Mouse (Mus musculus) myocyte (in vitro differentiated cells): ENCODE data around the gene Vps54. TPM values are rescaled to one million over a fixed set of nuclear protein-coding genes. Genes with fewer than 3 reads are reported as not detected.

Experiments
- H3K27me3 ChIP-seq: one replicate; pipeline ENCODE4 v1.6.1; 2011; ENCODE audit not compliant: control insufficient read depth, insufficient read depth, insufficient read length
- H3K36me3 ChIP-seq: one replicate; pipeline ENCODE4 v1.6.1; 2011; ENCODE audit not compliant: control insufficient read depth, insufficient read depth
- H3K4me2 ChIP-seq: one replicate; pipeline ENCODE4 v1.6.1; 2011; ENCODE audit warnings: low read depth, control low read depth
- H3K4me3 ChIP-seq: one replicate; pipeline ENCODE4 v1.5.1; 2011; ENCODE audit warnings: mild to moderate bottlenecking, control low read depth, moderate library complexity
- H3K79me2 ChIP-seq: one replicate; pipeline ENCODE4 v1.6.1; 2011; ENCODE audit not compliant: control insufficient read depth, insufficient read depth
- H3ac ChIP-seq: one replicate; pipeline ENCODE4 v1.6.1; 2011; ENCODE audit not compliant: control insufficient read depth, insufficient read length
- CEBPB ChIP-seq: IDR thresholded peaks from 2 replicates; pipeline ENCODE4 v1.6.1; 2011; ENCODE audit warnings: mild to moderate bottlenecking, moderate library complexity; ENCODE audit not compliant: poor library complexity, insufficient read depth, severe bottlenecking
- E2F4 ChIP-seq: IDR thresholded peaks from one replicate; pipeline ENCODE4 v1.6.1; 2011; ENCODE audit warnings: mild to moderate bottlenecking, control low read depth, moderate library complexity; ENCODE audit not compliant: insufficient read depth
- MAX ChIP-seq: IDR thresholded peaks from one replicate; pipeline ENCODE4 v1.6.1; 2011; ENCODE audit warnings: low read depth, mild to moderate bottlenecking, control low read depth
- MYOD1 ChIP-seq, 3 experiments: IDR thresholded peaks; one replicate each; pipeline ENCODE4 v1.6.1; 2011; ENCODE audit warnings: control low read depth in 2 of 3, low read depth in 2 of 3, mild to moderate bottlenecking in 2 of 3, moderate library complexity in 1 of 3; ENCODE audit not compliant: insufficient read length in 2 of 3, control insufficient read depth in 1 of 3
- MYOG ChIP-seq, 3 experiments: IDR thresholded peaks; one replicate each; pipeline ENCODE4 v1.6.1; 2011; ENCODE audit warnings: control low read depth in 2 of 3, low read depth in 2 of 3, mild to moderate bottlenecking in 2 of 3; ENCODE audit not compliant: insufficient read length in 2 of 3, control insufficient read depth in 1 of 3, insufficient read depth in 1 of 3
- POLR2A ChIP-seq: IDR thresholded peaks from one replicate; pipeline ENCODE4 v1.6.1; 2011; ENCODE audit warnings: low read depth, mild to moderate bottlenecking, control low read depth, moderate library complexity; ENCODE audit not compliant: insufficient read length
- POLR2AphosphoS2 ChIP-seq: IDR thresholded peaks from one replicate; pipeline ENCODE4 v1.6.1; 2011; ENCODE audit warnings: low read depth, control low read depth; ENCODE audit not compliant: insufficient read length
- REST ChIP-seq: IDR thresholded peaks from one replicate; pipeline ENCODE4 v1.6.1; 2011; ENCODE audit warnings: mild to moderate bottlenecking, control low read depth, moderate library complexity; ENCODE audit not compliant: insufficient read depth, insufficient read length
- SRF ChIP-seq: IDR thresholded peaks from one replicate; pipeline ENCODE4 v1.6.1; 2011; ENCODE audit warnings: low read depth; ENCODE audit not compliant: control insufficient read depth, insufficient read length
- TCF12 ChIP-seq: IDR thresholded peaks from one replicate; pipeline ENCODE4 v1.6.1; 2011; ENCODE audit warnings: mild to moderate bottlenecking, control low read depth; ENCODE audit not compliant: poor library complexity, insufficient read depth, severe bottlenecking
- TCF3 ChIP-seq: IDR thresholded peaks from one replicate; pipeline ENCODE4 v1.6.1; 2011; ENCODE audit warnings: low read depth, control low read depth; ENCODE audit not compliant: insufficient read length
- USF1 ChIP-seq: IDR thresholded peaks from one replicate; pipeline ENCODE4 v1.6.1; 2011; ENCODE audit warnings: low read depth, mild to moderate bottlenecking, control low read depth, moderate library complexity
- polyA plus RNA-seq: library from polyadenylated mRNA; unstranded; fragments of >200 nt; fragmentation: generic; extraction: Trizol; gene quantifications from one replicate; pipeline ENCODE4 v1.2.1, GENCODE M21; 2012; ENCODE audit warnings: missing spikeins

Vps54 gene
- polyA plus RNA-seq, 1 experiment, result 4.1 TPM

GRCm38 (mm10) chr11:21223539-21223938 lies 15.5 kb upstream of the Vps54 start:
- no peaks in the 10 kb centered on the region for H3K27me3 ChIP-seq
- TF ChIP-seq MAX (no peak), E2F4 (no peak), USF1 (no peak), REST (no peak), POLR2AphosphoS2 (no peak), MYOD1 (IDR thresholded peaks at IDR 0.05; ENCODE audit: control insufficient read depth in 1 of 3, insufficient read length in 2 of 3, low read depth in 2 of 3) (no peak), POLR2A (no peak), MYOG (IDR thresholded peaks at IDR 0.05; ENCODE audit: control insufficient read depth in 1 of 3, insufficient read depth in 1 of 3, insufficient read length in 2 of 3, low read depth in 2 of 3) (no peak), TCF3 (no peak), SRF (no peak), TCF12 (no peak), CEBPB (no peak)
- H3K79me2 ChIP-seq, result no peaks in the 10 kb centered on the region
- no peak overlapping the region for H3K4me3 ChIP-seq
- H3K36me3 ChIP-seq, result no peaks in the 10 kb centered on the region
- no peak overlapping the region for H3ac ChIP-seq
- H3K4me2 ChIP-seq, result no peak overlapping the region

- Histone ChIP-seq H3K4me2 (peak overlapping the region; percentile 46), H3K4me3 (no peak overlapping the region), H3ac (no peak overlapping the region), H3K36me3 (no peaks in the 10 kb centered on the region), H3K79me2 (no peaks in the 10 kb centered on the region), H3K27me3 (no peaks in the 10 kb centered on the region)
- TF ChIP-seq MAX (no peak), TCF12 (no peak), USF1 (no peak), POLR2AphosphoS2 (no peak), POLR2A (no peak), SRF (no peak), REST (no peak), E2F4 (no peak), MYOD1 (IDR thresholded peaks at IDR 0.05; ENCODE audit: control insufficient read depth in 1 of 3, insufficient read length in 2 of 3, low read depth in 2 of 3) (no peak), TCF3 (no peak), MYOG (IDR thresholded peaks at IDR 0.05; ENCODE audit: control insufficient read depth in 1 of 3, insufficient read depth in 1 of 3, insufficient read length in 2 of 3, low read depth in 2 of 3) (no peak), CEBPB (no peak)
Observed at GRCm38 (mm10) chr11:21224041-21224440, 15.0 kb upstream of the Vps54 start.

- Histone ChIP-seq H3K4me2 (peak overlapping the region; percentile 46), H3K4me3 (no peak overlapping the region), H3K36me3 (no peaks in the 10 kb centered on the region), H3K27me3 (no peaks in the 10 kb centered on the region), H3K79me2 (no peaks in the 10 kb centered on the region), H3ac (no peak overlapping the region)
- TF ChIP-seq CEBPB (0 out of 2 replicates have a peak, but pooled peaks have one; percentile 13), MYOG (IDR thresholded peaks at IDR 0.05; ENCODE audit: control insufficient read depth in 1 of 3, insufficient read depth in 1 of 3, insufficient read length in 2 of 3, low read depth in 2 of 3) (no peak)
Observed at GRCm38 (mm10) chr11:21224446-21224845, 14.6 kb upstream of the Vps54 start.

DNA sequence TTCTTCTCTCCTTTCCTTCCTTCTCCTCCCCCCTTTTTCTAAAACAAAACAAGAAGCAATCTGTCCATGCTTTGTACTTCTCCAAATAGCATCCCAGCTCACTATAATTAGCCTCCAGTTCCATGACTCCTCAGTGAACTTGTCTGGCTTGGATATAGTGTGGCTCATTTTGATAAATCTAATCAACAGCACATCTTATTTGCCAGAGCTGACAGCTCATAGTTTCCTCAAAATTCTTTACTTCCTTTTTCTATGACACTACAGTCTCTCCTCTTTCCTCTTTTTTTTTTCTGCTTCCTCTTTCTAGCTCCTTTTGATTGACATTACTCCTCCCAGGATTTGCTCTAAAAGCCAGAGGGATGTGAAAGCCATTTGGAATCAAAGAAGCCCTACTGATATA lies 14.1 kb upstream of the Vps54 start:
- no peak overlapping the region for H3K4me2 ChIP-seq
- no peaks in the 10 kb centered on the region for H3K36me3 ChIP-seq
- no peaks in the 10 kb centered on the region for H3K27me3 ChIP-seq
- no peak overlapping the region for H3ac ChIP-seq
- no peak for TF ChIP-seq TCF12
- TF ChIP-seq MYOG (IDR thresholded peaks at IDR 0.05; ENCODE audit: control insufficient read depth in 1 of 3, insufficient read depth in 1 of 3, insufficient read length in 2 of 3, low read depth in 2 of 3), result no peak
- no peak for TF ChIP-seq POLR2A
- no peak for TF ChIP-seq POLR2AphosphoS2
- no peak for TF ChIP-seq USF1
- no peak for TF ChIP-seq REST
- no peak for TF ChIP-seq SRF
- H3K4me3 ChIP-seq, result no peak overlapping the region
- H3K79me2 ChIP-seq, result no peaks in the 10 kb centered on the region

DNA sequence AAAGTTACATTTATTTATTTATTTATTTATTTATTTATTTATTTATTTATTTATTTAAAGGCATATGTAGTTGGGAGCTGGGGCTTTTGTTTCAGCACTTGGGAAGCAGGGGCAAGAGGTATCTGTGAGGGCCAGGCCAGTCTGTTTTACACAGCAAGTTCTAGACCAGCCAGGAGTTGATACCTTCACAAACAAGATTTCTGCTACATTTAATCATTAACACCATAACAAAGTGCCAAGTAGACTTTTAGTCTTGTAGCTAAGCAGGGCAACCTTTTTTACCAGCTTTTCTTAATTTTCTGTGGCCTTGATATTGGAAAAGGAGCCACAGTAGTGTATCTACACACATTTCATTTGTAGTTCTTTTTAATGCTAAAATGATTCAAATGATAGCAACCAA lies 3.7 kb upstream of the Vps54 start:
- Histone ChIP-seq H3K4me3 (no peak overlapping the region), H3K79me2 (peaks cover 11% of the 10 kb centered on the region), H3ac (no peak overlapping the region), H3K36me3 (no peaks in the 10 kb centered on the region), H3K27me3 (no peaks in the 10 kb centered on the region), H3K4me2 (no peak overlapping the region)
- TF ChIP-seq POLR2A, result no peak
- TF ChIP-seq SRF, result no peak
- no peak for TF ChIP-seq MYOG (IDR thresholded peaks at IDR 0.05; ENCODE audit: control insufficient read depth in 1 of 3, insufficient read depth in 1 of 3, insufficient read length in 2 of 3, low read depth in 2 of 3)
- TF ChIP-seq TCF3, result no peak
- TF ChIP-seq USF1, result no peak
- TF ChIP-seq E2F4, result no peak
- no peak for TF ChIP-seq MAX
- no peak for TF ChIP-seq TCF12
- TF ChIP-seq POLR2AphosphoS2, result no peak
- TF ChIP-seq MYOD1 (IDR thresholded peaks at IDR 0.05; ENCODE audit: control insufficient read depth in 1 of 3, insufficient read length in 2 of 3, low read depth in 2 of 3), result no peak
- TF ChIP-seq CEBPB, result no peak
